Mouse (Mus musculus) cerebellum, postnatal 14 days (tissue): ENCODE measurements at regions not wholly inside any gene's neighbourhood (a gene's known extent, or its start where the extent isn't known, plus 50 kb on each side); places are given as distances from the start of the nearest gene placed in this dataset.

ENCODE experiments used
- DNase-seq, 2 experiments: peaks; one replicate each; pipeline ENCODE4 v3.0.0; 2021; ENCODE audit warnings: mixed read lengths in 2 of 2

GRCm38 (mm10) chr1:124156832-124157231 lies 111.5 kb upstream of the Dpp10 start:
- peak in 1 of 2 experiments; percentile 50 for DNase-seq

GRCm38 (mm10) chr1:124152101-124152500 lies 106.7 kb upstream of the Dpp10 start:
- peak in 1 of 2 experiments; percentile 4 for DNase-seq

- DNase-seq, result peak; percentile 90 to 97
These were observed 103.2 kb upstream of the Dpp10 start for GRCm38 (mm10) chr1:124148590-124148989.

- DNase-seq, result no peak
These were observed 59.0 kb upstream of the Dpp10 start for GRCm38 (mm10) chr1:124104286-124104846.

- no peak for DNase-seq
These were observed 57.7 kb upstream of the Dpp10 start for GRCm38 (mm10) chr1:124103049-124103448.
